Mouse (Mus musculus) urinary bladder, postnatal 10 days (tissue): ENCODE data around the gene Adgrg7.

Experiments
- DNase-seq: peaks from one replicate; pipeline ENCODE4 v3.0.0; 2022; ENCODE audit warnings: low spot score

The Adgrg7 gene

DNA sequence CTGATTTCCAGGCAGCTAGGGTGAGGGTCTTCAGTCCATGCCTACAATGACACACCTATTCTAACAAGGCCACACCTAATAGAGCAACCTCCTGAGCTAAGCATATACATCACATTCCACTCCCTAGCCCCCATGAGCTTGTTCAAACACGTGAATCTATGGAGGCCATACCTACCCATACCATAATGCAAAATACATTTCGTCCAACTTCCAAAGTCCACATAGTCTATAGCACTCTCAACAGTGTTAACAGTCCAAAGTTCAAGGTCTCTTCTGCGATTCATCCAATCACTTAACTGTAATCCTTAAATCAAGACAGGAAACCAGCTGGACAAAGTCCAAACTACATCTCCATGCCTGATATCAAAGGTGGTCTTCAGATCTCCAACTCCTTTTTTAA lies 85.6 kb downstream of the Adgrg7 start:
- no peak for DNase-seq

DNA sequence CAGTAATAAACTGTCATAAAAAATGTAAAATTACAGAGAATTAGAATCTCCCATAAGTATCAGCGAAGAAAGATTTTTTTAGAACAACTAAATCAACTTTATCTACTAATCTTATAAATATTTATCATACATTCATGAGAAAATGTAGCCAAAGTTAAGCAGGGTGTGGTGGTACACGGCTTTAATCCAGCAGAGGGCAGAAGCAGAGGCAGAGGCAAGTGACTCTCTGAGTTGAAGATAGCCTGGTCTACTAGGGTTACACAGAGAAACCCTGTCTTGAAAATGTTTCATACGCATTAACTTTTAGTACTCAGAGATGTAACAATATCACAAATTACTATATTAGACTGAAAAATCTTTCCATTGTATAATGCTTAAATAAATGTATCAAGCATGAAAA lies 89.9 kb downstream of the Adgrg7 start:
- no peak for DNase-seq

DNA sequence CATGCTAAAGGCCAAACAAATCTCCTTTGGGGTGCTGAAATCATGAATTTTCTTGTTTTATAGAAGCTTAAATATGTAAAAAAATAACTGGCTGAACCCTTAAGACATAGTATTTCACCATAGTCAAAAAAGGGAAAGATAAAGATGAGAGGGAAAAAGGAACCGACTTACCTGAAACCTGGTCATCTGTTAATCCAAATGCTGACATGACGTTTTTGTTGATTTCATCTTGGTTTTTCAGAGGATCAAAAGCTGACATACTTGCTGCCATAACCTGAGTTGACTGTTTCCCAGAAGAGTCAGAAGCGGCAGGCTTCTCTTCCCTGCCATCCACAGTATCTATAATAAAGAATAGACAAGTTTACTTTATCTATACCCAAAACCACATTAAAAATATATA lies 94.8 kb downstream of the Adgrg7 start:
- no peak for DNase-seq

DNA sequence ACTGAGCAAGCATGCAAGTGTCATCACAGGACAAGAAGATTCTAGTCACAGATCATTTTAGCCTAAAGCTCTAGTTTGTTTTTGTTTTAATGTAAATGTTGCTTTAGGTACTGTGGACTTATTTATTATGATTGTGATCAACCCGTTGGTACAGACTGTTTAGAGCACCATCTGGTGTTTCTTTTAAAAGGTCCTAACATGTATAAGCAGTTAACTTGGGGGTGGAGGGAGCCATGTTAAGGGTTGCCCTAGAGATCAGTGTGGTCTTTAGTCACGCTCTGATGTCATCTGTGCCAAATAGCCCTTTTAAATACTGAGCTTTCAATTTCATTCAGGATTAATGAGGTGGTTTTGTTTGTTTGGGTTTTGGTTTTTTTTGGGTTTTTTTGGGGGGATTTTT lies 99.2 kb downstream of the Adgrg7 start:
- DNase-seq, result no peak

DNA sequence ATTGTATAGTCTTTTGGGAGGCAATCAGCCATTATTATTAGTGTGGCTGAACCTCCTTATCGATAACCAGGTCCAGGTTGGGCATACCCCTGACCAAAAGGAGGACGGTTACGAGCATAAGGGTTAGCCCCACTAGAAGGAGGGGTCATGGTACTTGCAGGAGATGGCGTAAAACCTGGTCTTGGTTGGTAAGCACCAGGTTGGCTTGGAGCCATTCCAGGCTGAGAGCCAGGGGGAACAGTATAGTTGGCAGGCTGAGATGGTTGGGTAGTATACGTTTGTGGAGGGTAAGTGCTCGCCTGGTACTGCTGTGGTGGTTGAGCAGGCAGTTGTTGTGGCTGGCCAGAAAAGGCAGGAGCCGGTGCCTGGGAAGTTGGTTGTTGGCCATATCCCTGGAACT lies 104.9 kb downstream of the Adgrg7 start:
- DNase-seq, result no peak

DNA sequence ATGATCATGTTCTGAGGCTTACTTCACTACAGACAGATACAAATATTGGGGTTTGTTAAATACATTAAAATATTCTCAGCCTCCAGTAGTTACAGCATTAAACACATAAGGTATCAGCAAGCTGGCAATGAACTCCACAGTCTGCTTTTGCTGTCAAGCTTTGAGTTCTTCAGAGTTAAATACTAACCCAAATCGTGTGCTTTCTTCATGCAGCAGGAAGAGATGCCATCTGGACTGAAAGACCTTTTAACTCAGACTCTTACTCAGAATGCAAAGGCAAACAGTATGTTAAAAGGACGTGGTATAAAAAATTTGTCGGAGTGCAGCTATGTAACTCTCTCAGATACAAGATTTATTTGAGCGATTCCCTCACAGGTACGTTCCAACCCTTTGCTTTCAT lies 108.9 kb downstream of the Adgrg7 start:
- DNase-seq, result no peak

DNA sequence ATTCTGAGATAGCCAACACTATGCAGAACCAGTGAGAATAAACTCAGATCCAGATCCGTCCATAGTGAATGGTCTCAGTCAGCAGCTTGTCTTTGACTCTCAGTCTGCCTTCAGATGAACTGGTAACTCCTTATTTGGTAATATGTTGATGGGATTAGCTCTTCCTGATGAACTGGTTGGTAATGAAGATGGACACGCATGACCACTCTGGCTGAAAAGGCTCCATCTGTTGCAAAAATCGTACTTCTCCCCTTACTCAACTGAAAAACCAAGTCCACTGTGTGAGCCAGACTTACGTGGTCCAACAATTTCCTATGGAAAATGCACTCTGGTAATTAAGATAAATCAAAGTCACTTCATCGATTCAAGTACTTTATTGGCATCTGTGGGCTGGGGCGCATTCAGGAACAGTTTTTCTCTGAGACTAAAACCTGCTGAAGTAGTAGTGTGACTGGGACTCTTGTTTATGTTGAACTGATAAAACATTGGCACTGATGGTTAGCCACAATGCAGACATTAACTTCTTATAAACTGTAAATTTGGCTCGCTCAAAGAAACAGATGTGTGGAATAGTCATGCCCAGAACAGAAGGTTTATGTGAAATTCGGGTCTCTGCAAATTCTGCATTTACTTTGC lies 114.5 kb downstream of the Adgrg7 start:
- no peak for DNase-seq

DNA sequence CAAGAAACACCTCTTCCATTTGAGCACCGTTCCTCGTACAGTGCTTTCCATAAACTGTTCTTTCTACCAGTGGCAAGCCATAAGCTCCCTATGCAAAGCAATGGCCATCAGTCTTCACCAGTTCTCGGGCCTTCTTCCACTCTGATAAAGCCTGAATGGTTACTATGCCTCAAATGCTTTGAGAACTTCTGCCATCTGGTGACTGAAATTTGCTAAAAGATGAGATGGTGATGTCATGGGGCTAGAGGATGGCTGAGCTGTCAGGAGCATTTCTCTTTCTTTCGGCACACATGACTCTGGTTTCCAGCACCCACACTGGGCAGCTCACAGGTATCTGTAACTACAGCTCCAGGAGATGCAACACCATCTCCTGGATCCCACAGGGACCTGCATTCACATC lies 118.5 kb downstream of the Adgrg7 start:
- DNase-seq, result no peak
